Mouse (Mus musculus) heart, adult 18-20 months (tissue): ENCODE data around the gene Kat6b. TPM values are rescaled to one million over a fixed set of nuclear protein-coding genes. Genes with fewer than 3 reads are reported as not detected.

ENCODE experiments used
- DNase-seq, 2 experiments: peaks; one replicate each; pipeline ENCODE4 v3.0.0; 2021 to 2022; ENCODE audit warnings: mixed read lengths in 1 of 2
- total RNA-seq, 2 experiments: library from RNA; stranded (reverse); gene quantifications; 2 replicates each; pipeline ENCODE4 v1.2.3; 2021

Gene Kat6b
- total RNA-seq, 2 experiments from 2014 or later, result 18.8 to 27.6 TPM

DNA sequence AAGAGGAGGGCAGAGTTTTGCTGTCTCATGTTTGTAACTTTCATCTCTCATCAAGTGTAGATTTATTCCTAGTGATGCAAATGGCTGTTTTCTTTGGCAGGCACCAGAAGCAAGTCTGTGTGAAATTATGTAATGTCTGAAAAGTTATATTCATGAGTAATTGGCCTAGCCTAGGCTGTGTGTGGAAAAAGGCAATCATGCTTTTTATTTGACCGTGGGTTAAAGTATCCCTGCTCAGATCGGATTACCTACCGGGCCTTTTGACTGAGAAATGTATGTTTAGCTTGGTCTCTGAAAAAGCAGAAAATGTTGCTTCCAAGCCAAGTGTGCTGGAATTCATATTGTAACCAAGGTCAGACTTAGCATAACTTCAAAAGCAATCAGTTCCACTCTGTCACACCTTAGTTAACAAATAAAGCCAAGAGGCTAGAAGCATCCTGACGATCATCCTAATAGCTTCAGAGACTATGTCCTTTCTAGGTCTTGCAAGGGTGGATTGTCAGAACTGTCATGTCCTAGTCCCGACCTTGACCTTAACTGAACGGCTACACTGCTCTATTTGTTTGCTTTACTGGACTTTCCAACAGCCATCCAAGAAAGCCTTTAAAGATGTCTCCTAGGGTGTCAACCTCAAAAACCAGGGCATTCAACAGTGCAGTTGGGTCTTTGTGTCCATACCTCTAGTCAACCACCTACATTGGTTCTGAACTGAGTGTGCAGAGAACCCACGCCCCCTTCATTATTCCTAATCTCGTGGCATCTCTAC is 111.9 kb downstream of the Kat6b start:
- DNase-seq, result no peak

DNA sequence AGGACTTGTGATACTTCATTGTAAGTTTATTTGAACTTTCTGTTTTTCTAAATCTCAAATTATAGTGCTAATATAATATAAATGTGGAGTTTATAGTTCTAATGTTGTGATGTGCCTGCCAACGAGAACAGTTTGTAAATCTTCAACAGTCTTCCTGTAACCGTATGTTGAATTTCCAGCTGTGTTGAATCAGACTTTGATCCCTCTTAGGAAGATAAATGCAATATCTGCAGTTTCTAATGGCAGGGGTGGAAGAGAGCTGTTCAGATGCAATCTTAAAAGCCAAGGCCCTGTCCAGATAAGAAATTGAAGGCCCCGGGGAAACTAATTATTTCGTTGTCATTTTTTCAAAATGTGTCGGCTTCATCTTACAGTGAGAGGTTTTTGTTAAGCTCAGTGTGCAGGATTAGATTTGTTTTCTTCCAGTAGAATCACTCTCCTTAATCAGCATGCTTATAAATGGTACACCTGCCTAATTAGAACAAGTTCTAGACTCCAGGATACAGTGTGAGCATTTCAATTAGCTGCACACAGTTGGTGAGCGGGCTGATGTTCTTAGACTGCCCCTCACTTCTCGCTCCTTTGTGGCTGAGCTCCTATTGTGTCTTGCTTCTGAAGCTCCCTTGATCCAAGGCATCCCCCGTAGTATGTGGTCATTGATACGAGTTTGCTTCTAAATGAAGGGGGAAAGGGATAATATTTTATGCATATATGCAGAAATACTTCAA is 118.4 kb downstream of the Kat6b start:
- no peak for DNase-seq

DNA sequence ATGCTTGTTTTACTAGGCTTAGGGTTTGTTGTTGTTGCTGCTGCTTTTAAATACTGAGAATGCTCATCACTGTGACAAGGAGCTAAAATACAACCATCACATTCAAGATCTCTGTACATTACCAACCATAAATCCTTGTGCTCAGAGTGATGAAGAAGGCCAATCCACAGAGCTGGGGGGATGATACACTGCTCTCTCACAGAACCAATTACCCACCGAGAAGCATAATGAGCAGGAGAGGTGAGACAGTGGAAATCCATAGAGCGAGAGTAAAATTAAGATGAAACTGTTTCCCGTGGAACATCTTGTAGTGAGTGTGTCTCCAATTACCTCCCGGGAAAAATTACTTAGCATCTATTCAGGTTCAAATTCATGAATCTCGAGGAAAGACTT is 118.9 kb downstream of the Kat6b start:
- DNase-seq, result no peak

DNA sequence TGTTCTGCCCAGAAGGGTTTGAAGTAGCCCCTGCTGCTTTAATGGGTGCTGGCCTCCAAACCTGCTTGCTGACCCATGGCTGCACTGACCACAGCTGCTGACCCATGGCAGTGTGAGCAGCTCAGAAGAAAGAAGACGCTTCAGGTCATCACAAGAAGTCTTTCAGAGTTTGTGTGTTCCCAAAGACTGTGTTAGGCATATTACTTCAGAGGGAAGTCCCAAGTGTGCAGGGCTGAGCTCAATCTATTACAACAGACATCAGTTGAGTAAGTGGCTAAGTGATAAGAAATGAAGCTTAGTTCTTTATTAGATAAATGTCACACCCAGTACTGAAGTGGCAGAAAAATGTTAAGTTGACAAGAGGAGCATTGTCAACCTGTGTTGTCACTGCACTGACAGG is 119.4 kb downstream of the Kat6b start:
- DNase-seq, result no peak

DNA sequence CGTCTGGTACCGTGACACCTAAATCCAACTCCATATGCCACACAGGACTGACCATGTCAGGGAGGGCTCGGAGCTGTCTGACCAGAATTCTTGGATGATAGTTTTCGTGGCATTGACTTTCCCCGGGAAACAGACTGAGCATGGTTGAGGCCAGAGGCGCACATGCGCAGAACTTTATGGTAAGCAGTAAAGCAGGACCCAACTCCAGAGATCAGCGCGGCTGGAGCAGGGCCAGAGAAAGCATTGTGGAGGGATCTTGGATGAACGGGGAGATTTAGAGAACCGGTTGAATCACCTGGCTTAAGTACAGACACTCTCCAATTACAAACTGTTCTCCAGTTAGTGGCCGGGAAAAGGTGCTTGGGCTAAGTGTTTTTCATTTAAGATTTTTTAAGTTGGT is 120.9 kb downstream of the Kat6b start:
- DNase-seq, result no peak

DNA sequence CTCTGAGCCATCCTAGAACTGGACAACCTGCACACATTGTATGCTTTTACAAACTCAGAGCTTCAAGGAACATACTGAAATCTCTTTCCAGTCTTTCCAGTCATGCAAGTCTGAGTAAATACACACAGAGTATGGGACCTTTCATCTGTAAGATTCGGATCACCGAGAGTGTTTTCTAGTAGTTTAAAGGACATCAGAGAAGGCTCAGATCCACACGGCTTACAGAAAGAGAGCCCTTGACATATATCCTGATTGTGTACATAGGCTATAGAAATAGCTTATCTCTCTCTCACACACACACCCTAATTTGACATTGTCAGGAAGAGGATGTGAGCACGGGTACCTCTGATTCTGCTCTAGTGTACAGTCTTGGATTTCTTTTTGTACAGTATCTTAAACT is 121.7 kb downstream of the Kat6b start:
- DNase-seq, result no peak

DNA sequence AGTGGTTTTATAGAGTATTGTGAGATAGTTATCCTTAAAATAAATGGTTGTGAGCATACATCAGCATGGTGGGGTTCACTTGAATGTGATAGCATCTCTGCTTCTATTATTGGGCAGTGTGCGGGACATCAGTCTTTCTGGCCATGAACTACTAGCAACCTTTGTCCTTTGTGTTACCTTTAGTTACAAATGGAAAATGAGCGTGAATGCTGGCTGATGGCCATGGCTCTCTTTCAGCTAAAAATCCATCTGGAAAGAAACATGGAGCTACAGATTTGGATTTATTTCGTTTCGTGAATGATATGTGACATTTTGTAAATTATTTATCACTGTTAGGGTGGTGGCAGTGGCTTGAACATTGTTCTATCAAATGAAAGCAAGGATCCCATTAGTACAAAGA is 126.5 kb downstream of the Kat6b start:
- DNase-seq, result no peak

DNA sequence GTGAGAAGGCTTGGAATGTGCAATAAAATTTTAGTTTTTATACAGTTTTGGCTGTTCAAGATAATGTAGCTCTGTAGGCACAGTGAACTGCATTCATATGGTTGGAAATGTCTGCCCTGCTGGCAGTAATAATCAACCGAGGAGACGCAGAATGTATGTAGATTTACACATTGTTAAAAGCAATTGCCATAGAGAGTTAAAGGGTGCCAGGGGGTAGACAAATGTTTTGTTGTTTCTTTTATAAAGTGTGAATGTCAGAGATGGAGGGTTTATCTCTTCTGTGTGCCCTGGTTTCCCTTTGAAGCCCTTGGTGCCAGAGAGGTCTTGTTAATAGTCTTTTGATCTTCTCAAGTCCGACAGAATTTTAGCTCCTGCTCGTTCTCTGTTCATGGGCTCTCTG is 127.7 kb downstream of the Kat6b start:
- no peak for DNase-seq

DNA sequence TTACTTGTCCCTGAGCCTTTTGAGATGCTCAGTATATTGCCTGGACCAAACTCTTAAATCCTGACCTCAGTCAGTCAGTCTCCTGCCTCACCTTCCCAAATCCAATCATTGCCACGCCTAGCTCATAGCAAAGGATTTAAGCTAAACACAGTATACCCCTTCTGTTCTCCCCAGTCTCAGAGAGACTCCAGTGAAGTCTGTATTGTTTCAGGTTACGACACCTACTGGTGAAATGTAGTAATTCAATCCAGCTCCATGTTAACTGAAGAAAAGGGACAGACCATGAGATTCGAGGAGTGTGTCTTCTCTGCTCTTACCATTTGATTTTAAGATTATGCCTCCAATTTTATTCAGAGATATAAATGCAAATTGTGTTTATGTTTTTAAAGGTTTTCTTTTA is 129.0 kb downstream of the Kat6b start:
- peak; percentile 41 to 74 for DNase-seq

DNA sequence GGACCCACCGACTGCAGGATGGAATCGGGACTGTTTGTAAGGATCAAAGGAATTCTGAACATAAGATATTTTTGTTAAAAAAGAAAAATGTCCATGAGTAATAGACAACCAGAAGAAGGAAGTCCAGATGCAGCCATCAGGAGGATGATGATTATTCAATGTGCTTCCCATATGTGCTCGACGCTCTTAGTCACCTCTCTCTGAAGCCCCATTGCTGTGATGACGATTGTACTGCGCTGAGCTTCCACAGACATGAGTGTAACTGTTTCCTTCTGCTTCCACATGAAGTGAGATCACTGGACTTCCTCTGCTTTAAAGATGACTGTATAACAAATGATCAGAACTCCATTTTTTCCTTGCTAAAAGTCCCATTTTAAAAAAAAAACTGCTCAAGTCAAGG is 131.8 kb downstream of the Kat6b start:
- no peak for DNase-seq

DNA sequence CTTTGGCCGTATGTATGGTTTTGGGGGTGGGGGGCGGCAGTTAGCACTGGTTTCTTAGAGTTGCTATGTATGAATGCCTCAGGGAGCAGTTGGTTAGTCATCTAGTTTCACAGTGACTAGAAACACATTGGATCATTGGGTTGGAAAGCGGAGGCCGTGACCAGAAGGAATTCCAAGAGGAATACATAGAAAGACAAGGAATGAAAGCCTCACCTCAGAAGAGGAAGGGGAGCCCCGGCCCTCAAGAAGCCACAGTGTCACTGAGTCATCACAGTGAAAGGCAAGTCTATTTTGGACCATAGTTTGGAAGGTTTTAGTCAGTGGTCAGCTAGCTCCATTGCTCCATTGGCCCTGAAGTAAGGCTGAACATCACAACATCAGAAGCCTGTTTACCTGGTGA is 132.9 kb downstream of the Kat6b start:
- no peak for DNase-seq

DNA sequence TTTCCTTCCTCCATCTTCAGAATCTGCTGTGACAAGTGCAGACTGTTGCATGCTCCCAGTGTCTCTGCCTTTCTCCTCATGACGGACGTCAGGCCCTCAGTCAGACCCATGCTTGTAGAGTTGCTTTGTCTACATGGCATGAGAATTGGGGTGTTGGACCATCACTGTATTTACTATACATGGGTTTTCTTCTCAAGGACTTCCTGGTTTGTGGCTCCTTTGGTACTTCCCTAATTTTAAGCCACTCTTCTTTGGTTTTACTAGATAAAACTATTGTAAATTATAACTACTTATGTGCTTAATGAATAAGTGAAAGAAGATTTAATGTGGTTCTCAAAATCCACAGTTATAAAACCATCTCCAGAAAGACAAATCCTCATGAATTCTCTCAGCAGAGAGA is 134.6 kb downstream of the Kat6b start:
- DNase-seq, result no peak

DNA sequence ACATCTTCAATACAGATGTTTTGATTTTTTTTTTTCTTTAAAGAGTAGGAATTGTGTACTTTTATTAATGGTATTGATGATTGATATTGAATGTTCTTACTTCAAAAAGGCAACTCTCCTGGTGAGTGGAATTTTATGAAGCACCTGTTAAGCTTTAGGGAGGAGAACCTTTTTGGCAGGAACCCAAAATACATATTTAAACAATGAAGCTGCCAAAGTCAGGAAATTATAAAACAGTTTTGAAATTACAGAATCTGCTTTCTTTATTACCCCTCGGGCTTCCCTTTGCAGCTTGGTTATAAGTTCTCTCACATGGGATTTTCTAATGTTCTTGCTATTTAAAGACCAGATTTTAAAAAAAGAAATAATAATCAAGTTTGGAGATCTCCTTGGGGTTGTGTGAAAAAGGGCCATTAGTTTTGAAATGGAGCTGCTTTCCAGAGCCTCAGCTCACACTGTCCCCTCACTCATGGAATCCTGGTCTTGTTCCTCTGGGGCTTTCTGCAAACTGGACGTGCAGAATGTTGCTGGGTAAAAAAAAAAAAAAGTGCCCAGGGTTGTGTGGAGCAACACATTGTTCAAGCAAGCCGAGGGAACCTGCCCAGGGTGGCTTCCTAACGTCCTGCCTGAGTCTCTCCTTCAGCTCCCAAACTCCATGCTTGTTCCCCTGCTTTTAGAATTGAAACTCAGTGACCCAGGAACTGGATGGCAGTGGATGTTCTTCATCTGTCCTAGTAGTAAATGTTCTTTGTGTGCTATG is 136.2 kb downstream of the Kat6b start:
- no peak for DNase-seq

DNA sequence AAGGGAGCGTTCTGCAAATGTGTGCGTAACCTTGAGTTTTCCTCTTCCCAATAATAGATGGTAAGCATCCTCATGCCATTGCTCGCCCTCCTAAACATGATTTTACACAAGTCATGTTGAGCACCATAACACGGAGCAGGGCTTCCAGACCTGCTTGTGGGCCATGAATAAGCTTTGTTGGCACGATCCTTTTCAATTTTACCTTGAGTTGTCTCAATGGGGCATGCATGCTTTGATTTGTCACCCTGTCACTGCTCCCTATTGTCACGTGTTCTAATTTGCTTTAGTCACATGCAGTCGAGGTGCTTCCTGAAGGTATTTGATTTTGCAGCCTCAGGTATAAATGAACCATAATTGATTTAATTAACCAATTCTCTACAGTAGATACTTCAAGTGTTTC is 138.7 kb downstream of the Kat6b start:
- no peak for DNase-seq

DNA sequence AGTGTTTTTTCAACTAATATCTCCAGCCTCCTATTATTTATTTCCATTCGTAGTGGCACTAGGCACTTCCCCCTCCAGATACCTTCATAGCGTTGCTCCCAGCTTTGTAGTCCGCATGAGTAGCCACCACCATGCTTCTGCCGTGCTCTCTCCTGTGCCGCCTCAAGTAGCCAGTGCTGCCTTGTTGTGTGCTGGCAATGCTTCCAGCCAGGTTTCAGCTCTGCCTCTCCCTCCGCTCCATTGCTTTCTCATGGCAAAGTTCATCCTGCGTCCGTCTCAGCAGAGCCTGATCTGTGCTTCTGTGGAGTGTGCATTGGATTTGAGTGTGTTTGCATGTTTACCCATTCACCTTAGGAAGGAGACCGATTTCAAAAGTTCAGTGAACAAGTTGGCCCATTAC is 144.7 kb downstream of the Kat6b start:
- DNase-seq, result no peak

DNA sequence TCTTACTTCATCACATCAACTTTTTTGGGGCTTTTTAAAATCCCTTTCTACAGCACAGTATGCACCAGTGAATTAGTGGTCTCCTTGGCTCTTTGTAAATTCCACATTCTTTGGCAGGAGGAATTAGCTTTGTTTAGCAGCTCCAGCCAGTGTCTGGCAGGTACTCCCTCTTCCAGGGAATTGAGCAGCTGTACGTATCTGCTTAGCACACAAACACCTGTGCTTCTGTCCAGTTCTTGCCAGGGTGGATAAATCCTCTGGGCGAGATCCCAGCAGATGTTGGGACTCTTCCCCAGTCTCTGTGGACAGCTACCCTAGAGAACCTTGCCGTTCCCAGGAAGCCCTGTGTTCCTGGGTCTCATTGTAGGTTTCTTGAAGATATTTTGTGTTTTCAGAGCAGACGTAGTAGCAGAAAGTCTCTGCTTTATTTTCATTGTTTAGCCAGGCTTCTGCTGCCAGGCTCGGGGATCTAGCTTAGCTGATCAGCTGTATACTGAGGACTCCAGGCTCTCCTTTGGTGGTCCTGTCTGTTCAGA is 150.5 kb downstream of the Kat6b start:
- no peak for DNase-seq

DNA sequence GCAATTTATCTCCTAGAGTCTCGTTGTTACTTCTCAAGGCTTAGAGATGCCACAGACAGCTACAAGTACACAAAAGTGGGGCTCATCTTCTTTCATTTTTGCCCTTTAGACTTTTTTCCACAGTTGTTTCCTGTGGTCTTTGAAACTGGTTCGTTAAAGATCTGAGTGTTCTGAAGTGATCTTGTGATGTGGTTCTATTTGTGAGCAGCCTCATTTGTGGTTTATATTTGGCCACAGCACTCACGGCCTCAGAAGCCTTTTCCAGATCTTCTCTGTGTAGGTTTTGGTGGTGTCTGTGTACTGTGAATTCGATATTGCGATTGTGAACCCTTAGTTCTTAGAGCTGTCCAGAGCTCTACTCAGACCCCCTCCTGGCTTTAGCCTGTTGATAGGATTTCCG is 155.3 kb downstream of the Kat6b start:
- no peak for DNase-seq

DNA sequence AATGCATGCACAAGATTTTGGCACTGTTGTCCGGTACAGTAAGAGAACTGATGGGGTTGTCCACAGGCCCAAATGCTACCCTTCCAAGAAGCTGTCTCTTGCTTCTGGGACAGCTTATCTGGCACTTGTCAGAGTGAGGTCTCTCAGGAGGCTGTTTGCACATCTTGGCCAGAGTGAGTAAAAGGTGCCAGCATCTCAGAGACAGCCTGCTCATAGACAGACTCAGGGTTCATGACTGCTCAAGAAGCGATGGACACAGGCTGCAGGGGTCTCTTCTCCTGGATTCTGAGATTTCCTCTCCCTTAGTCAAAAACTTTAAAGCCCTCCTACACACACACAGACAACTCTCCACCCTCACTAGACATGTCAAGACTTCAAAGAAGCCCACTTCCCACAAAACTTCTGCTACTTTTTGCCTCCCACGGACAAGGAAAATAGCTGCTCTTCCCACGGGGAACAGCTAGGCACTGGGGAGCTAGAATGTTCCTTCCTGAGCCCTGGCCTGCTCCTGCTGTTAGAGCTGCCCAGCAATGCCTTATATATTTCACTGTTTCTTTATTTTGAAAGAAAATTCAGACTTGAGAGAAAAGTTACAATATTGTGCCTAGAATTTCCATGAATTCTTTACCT is 159.7 kb downstream of the Kat6b start:
- no peak for DNase-seq

DNA sequence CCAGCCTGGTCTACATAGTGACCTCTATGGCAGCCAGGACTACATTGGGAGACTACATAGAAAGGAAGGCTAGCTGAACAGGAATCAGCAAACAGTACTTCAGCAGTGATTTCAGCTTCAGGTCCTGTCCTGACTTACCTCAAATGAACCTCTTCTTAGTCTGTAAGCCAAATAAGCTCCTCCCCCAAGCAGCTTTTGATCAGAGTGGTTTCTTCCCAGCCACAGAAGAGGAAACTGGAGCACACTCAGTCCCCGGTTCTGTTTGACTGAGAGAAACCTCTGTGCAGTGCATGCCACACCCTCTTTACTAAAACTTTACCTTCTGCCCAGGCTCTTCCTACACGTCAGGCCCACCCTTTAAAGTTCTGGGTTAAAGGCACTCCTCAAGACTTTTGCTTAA is 172.6 kb downstream of the Kat6b start:
- no peak for DNase-seq

DNA sequence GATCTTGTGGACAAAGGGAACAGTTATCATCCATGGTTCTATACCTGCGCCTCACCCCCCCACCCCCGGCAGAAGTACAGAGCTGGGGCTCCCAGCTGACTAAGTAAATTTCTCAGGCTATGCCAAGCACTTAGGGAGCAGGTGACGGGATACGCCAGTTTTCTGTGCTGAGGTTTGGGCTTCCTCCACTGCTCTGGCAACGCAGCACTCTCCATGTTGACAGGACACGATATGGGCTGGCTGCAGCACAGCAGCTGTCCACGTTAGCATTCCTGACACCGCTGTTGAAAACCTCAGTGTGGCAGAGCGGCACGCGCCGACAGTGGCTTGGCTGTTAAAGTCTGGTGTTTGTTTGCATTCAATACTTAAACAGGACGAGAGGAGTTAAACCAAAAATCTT is 177.9 kb downstream of the Kat6b start:
- peak; percentile 60 to 77 for DNase-seq

DNA sequence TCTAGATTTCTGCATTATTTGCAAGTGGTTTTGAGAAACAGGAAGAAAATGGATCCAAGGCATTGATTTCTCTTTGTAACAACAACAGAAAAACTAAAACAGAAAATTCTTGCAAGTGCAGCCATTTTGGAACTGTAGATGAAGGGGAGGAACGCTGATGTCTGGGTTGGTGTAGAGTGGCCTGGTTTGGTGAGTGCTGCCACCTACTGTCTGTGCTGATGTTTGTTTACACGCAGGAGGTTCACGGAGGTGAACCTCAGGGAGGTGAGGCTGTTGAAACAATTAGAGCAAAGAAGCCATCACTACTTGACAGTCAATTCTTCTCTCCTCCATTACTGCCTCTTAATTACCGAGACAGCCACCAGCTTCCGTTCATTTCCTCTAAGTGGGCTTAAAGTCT is 178.4 kb downstream of the Kat6b start:
- DNase-seq, result peak; percentile 57 to 74

DNA sequence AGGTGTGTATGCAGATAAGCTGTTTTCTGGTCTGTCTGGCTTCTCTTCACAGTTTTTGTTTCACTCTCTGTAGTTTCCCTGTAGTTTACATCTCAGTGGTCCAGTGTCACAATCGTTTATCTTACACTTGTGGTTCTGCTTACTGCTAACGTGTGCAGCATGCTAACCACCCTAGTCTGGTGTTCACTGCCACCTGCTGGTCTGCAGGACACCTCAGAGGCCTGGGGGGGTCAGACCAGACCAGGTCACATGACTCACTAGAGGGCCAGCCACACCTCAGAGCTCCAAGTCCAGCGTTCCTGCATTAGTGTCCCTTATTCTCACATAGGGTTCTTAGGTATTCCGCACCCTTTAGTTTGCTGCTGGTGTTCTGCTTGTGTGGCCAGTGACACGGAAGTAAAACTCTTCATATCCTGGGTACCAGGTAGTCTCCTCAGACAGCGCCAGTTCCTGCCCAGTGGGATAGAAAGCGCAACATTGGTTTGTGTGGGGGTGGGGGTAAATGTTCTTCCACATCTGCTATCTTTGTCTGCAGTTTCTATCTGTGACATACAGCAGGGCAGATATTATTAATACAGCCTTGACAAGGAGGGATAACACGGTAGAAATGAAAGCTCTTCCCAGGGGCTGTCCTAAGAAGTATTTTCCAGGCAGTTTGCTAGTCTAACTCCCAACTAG is 181.4 kb downstream of the Kat6b start:
- no peak for DNase-seq
